Mouse (Mus musculus): ENCODE data around the gene Cpeb3. TPM values are rescaled to one million over a fixed set of nuclear protein-coding genes. Genes with fewer than 3 reads are reported as not detected.

Gene Cpeb3
- total RNA-seq, 2 experiments from 2014 or later = 14.4 to 15.5 TPM

DNA sequence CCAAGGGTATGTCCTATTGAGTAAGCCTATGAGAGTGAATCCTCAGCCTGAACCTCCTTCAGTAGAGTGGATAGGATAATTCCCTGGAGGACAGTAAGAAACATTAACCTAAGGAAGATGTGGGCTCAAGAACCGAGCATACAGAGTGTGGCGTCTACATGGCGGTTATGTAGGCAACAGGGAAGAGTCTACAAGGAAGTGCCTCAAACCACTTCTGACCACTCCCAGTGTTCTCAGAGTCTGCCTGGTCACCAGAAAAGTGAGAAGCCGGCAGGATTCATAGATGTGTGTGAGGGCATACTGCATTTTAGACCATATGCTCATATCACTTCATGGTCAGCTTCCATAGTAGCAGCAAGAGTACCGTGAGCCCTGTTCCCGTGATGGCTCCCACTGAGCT is 159.9 kb downstream of the Cpeb3 start:
- no peak for DNase-seq (ENCODE audit: low spot score in 2 of 2)

DNA sequence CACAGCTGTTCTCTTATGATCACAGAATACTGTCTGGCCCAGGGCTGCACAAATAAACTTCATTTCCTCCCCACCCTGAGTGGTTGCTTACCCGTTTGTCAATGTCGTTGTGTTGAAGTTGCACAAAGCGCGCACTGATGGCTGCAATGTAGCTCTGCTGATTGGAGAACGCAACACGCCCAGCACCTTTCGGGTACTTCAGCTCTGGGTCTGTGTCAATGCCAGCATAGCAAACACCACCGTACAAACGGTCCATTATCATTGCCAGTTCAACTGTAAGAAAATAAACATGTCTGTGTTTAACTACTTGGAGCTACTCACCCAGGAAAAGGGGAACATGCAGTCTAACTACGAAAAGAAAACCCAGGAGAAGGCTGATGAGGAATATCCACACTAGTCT is 164.0 kb downstream of the Cpeb3 start:
- DNase-seq (ENCODE audit: low spot score in 2 of 2) = no peak

DNA sequence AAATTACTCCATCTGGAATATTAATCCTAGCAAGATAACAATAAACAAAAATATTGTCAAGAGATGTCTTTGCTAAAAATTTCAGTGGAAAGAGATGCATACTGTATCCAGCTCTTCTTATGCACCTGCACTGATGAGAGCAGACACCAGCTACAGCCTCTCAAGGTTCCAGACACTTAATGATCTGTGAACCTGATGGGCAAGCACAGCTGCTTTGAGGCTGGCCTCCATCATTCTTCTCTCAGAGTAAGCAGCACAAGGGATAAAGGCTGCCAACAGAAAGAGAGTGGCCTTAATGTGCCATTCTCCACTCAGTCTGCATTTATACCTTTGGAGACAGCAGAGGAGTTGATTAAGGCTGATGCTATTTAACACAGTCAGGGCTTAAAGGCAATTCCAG is 167.5 kb downstream of the Cpeb3 start:
- DNase-seq (ENCODE audit: low spot score in 2 of 2) = no peak

DNA sequence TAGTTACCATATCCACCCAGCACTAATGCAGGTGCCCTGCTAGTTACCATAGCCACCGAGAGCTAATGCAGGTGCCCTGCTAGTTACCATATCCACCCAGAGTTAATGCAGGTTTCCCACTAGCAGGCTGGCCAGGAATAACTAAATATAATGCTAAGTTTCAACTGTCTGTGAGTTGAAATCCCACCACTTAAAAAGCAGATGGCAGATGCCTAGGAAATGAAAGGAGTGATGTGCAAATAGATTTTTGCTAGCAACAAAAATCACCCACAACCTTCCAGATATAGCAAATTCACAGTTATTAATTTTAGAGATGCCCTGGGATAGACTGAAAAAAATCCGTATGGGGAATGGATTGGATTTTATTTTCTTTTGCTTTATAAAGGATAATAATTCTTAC is 176.0 kb downstream of the Cpeb3 start:
- DNase-seq (ENCODE audit: low spot score in 2 of 2) = no peak

DNA sequence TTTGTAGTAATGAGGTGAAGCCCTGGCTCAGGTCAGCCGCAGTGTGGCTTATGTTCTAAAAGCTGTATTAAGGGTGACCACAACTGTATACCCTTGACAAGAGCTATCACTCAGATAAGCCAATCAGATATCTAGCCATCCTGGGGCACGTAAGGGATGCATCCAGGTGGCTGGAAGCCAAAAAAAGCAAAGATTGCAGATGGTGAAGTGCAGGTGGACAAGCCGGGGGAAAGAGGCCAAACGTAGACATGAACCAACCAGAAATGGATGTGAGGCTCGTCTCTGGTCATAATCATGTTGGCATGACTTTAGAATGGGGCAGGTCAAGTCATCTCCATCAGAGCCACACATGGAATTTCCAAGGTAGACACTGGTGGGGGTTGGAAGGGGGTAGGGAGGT is 177.0 kb downstream of the Cpeb3 start:
- no peak for DNase-seq (ENCODE audit: low spot score in 2 of 2)

DNA sequence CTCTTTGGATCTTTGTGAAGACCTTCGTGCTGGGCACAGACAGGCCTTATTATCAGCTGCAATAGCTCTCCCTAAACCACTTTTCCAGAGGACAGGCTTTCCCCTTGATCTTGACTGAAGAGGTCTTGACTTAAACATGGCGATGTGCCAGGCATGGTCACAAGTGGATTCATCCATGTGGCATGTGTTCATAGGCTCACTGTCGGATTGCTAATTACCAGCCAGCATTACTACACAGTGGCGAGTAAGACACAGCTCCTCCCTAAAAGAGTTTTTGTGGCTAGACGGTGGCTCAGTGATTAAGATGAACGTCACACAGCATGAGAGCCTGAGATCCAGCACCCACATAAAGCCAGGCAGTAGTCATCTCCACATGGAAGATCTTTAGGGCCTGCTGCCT is 178.6 kb downstream of the Cpeb3 start:
- no peak for DNase-seq (ENCODE audit: low spot score in 2 of 2)

DNA sequence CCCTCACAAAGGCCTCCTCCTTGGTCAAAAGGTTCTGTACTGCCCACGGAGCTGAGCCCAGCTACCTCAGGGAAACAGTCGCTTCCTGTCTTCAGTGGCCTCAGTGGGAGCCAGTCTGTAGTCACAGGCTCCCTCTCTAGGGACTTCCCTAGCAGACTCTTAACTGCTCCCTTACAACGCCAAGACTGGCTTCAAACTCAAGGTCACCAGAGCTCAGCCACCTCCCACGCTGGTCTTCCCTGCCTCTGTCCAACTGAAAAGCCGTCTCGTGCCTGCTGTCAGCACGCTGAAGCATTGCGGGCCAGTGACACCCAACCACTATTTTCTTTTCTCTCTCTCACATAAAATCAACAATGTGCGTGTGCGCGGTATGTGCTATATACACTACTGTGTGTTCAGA is 182.0 kb downstream of the Cpeb3 start:
- no peak for DNase-seq (ENCODE audit: low spot score in 2 of 2)

DNA sequence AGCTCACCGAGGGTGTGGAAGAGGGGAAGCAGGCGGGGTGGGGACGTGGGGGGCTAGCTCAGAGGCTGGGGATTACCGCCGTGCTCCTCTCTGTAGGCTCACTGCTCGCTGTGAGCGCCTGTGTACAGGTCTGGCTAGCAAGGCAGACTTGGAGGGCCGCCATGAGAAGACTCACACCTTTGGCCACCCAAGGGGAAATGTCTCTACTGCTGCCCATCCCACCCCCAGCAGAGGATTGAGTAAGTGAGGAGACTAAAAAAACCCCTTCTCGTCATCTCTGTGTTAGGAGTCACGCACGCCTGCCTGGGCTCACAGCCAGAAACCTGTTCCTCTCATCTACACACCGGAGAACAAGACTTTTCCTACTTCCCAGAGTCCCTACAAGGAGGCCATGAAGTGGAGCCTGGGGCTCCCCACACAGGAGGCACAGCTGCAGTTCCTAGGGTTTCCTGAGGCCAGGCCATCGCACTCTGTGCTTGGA is 182.5 kb downstream of the Cpeb3 start:
- DNase-seq (ENCODE audit: low spot score in 2 of 2) = no peak

DNA sequence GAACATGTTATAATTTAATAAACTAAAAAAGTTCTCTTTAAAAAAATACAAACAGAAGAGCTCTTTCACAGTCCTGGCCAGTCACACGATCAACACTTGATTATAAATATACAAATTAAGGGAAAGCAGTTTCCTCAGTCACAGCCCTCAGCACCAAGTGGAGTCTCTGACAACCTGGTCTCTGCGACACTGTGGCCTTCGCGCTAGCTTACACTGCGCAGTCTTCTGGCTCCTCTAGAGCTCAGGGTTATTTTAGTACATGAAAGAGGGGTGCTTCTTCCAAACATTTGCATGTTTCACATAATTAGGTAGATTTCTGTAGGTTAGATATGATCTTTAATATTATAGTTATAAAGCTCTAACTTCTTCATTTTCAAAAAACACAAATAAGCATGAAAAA is 186.3 kb downstream of the Cpeb3 start:
- no peak for DNase-seq (ENCODE audit: low spot score in 2 of 2)

DNA sequence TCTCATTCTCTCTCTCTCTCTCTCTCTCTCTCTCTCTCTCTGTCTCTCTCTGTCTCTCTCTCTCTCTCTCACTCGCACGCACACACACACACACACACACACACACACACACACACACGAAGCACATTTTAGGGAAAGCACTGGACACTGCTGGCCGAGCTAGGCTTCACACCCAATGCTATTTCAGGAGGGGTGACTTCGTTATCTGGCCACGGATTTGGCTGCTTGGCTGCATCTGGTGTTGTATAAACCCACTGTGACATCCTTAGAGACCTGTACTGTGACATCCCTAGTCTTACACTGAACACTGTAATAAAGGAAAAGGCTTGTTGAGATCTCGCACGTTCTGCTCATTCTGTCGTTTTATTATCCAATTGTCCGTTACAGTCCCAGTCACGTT is 187.4 kb downstream of the Cpeb3 start:
- no peak for DNase-seq (ENCODE audit: low spot score in 2 of 2)

DNA sequence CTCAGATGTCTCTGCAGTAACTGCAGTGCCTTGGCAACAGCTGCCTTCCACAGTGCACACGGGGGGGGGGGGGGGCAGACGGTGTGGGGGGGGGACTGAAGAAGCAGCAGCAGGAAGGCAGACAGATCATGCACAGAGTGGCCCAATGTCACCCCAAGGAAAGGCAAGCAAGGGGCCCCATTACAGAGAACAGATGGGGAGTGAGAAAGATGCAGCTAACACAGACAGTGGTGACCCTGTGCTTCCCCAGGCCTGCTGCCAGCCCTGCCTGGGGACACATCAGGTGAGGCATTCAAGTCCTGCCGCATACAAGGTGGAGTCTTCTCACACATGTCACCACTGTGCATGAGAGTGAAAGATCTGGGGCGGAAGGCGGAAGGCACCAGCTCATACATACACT is 187.9 kb downstream of the Cpeb3 start:
- DNase-seq (ENCODE audit: low spot score in 2 of 2) = no peak

DNA sequence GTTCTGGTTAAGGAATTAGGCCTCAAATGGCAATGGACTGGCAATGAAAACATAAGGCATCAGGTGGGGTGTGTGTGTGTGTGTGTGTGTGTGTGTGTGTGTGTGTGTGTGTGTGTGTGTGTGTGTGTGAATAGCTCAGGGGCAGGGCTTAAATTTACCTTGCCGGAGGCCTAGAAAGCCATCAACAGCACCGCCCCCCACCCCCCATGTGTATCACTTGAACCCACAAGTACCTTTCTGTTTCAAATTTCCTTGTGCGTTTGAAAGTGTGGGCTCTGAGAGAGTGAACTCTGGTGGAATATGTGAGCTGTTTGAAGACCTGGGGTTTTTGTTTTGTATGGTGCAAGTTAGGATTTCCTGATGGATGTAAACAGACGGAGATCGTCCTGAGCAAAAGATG is 189.5 kb downstream of the Cpeb3 start:
- no peak for DNase-seq (ENCODE audit: low spot score in 2 of 2)

DNA sequence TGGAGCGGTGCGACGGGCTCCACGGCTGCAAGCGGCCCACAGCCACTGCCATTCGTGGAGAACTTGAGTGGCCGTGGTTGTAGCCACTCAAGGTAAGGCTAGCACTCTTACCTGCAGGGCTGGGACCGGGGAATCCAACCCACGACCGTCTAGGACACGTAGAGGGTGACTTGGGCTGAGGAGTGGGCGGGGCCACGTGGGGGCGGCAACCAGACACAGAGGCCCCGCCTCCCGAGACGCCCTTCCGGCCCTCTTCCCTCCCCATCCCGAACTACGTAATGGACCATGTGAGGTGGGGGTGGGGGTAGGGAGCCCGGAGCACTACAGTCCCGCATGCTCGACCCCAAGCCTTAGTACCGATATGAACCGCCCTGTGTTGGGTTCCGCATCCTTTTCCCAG is 190.0 kb downstream of the Cpeb3 start:
- peak; percentile 60 to 65 for DNase-seq (ENCODE audit: low spot score in 2 of 2)

DNA sequence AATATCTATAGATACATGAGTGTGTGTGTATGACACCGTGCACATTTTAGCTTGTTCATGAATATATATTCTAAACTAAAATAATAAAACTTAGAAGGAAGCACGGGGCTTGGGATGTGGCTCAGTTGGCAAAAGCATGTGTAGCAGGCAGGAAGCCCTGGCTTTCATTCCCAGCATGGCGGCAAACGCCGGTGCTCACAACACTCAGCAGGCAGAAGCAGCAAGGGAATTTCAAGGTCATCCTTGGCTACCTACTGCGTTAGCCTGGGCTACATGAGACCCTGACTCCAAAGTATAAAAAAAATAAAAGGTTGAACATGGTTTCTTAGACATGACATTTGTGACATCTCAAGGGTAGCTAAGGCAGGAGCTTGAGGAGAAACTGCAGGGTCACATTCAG is 191.5 kb downstream of the Cpeb3 start:
- DNase-seq (ENCODE audit: low spot score in 2 of 2) = no peak

DNA sequence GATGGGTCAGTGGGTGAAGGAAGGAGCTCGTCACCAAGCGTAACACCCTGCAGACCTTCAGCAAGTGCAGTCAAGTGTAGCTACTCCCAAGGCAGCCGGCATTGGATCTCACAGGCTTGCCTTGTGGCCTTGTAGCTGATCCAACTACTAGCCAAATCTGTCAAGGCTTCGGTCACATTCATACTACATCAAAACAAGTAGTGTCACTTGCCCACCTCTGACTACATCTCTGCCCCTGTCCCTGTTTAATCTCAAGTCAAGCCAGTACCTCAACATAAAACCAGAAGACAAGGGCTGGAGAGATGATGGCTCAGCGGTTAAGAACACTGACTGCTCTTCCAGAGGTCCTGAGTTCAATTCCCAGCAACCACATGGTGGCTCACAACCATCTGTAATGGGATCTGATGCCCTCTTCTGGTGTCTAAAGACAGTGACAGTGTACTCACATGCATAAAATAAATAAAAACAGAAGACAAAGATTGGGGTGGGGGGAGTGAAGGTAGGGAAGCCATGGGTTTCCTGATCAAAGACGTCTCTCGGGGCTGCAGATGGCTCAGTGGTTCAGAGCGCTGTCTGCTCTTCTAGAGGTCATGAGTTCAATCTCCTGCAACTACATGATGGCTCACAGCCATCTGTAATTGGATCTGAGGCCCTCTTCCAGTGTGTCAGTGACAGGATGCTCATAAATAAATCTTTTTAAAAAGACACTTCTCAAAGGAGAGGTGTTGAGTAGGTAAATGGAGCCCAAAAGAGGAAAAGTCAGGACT is 194.0 kb downstream of the Cpeb3 start:
- no peak for DNase-seq (ENCODE audit: low spot score in 2 of 2)

DNA sequence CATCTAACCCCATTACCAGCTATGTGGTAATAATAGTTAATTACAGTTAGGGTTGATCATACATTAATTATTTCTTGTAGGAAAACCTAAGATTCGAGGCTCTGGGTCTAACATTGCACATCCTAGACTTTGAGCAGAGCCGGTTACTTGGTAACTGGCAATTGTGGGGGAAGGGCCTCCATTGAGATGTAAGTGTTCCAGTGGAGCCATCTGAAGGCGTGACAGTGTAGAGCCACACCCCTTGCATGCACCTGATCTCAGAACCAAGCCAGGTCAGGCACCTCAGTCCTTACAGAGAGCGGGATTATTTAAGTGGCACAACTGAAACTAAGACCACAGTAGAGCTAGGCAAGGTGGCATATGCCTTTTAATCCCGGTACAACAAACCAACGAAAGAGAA is 194.9 kb downstream of the Cpeb3 start:
- no peak for DNase-seq (ENCODE audit: low spot score in 2 of 2)

DNA sequence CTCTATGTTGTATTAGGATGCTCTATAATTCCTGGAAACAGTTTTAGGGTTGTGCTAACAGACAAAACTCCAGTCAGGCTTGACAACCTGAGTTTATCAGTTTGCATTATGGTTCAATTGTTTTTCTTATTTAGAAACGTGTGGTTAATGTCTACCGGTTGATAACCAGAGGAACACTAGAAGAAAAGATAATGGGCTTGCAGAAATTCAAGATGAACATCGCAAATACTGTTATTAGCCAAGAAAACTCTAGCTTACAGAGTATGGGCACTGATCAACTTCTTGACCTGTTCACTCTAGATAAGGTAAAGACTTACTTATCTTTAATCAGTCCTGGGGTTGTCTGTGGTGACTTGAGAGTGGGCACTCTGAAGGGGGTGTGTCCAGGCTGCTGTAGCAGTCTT is 198.5 kb downstream of the Cpeb3 start:
- no peak for DNase-seq (ENCODE audit: low spot score in 2 of 2)

DNA sequence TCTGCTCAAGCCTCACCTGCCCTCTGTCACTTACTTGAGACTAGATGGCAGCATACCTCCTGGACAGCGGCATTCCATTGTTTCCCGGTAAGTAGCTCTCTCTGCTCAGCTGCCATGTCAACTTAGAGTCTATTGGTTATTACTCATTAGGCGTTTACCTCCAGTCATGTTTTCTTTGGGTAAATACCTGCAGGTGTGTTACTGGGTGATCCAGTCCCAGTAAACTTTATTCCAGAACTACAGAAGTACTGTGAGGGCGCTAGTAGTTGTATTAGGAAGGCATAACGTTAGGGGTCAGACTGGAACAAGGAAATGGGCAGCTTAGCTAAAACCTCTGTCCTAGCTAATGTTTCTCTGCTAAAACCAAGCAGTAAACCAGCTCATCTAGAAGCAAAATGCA is 203.8 kb downstream of the Cpeb3 start:
- DNase-seq (ENCODE audit: low spot score in 2 of 2) = no peak

Other genes starting within 250 kb of the Cpeb3 start
- 100 to 1,000 TPM; 116 to 137 TPM for gene March5, start 1.1 kb downstream of the Cpeb3 start, total RNA-seq (2021)
- gene Ide, start 129.3 kb upstream of the Cpeb3 start, total RNA-seq (2021) = 100 to 1,000 TPM in 1 of 2 experiments, 10 to 100 TPM in 1; 82.3 to 110 TPM
- under 1 TPM; 0.70 to 0.76 TPM for gene Kif11, start 167.8 kb upstream of the Cpeb3 start, total RNA-seq (2021)
- 10 to 100 TPM; 36.9 to 43.4 TPM for gene Hhex, start 226.2 kb upstream of the Cpeb3 start, total RNA-seq (2021)

Measured in adrenal gland, adult 18-20 months (tissue).